Mouse (Mus musculus) embryonic fibroblast, embryonic 13.5 days (primary cell): Measurements from ENCODE around the gene Evi2b.

Experiments
- CTCF ChIP-seq: IDR thresholded peaks from 2 replicates; pipeline ENCODE4 v1.5.1; 2011; ENCODE audit warnings: mild to moderate bottlenecking, control low read depth, low read length, moderate library complexity, borderline replicate concordance; ENCODE audit not compliant: insufficient read depth
- POLR2A ChIP-seq: IDR thresholded peaks from 2 replicates; pipeline ENCODE4 v1.6.1; 2011; ENCODE audit warnings: low read depth, mild to moderate bottlenecking, control low read depth, low read length, moderate library complexity

- TF ChIP-seq CTCF (no peak), POLR2A (no peak)
Measured at GRCm38 (mm10) chr11:79484721-79485120, 38.8 kb downstream of the Evi2b start.
